Mouse (Mus musculus) WW6 (cell line): Measurements from ENCODE around the gene 1110004F10Rik.

Experiments
- DNase-seq: peaks from one replicate; pipeline ENCODE4 v3.0.0-alpha.2; 2013; ENCODE audit warnings: low read depth, low spot score

1110004F10Rik gene

GRCm38 (mm10) chr7:116137671-116138070 lies 98.5 kb downstream of the 1110004F10Rik start:
- DNase-seq = no peak

GRCm38 (mm10) chr7:116145030-116145429 lies 105.8 kb downstream of the 1110004F10Rik start:
- DNase-seq = no peak

GRCm38 (mm10) chr7:116147114-116147513 lies 107.9 kb downstream of the 1110004F10Rik start:
- no peak for DNase-seq

GRCm38 (mm10) chr7:116149568-116149967 lies 110.4 kb downstream of the 1110004F10Rik start:
- no peak for DNase-seq

DNA sequence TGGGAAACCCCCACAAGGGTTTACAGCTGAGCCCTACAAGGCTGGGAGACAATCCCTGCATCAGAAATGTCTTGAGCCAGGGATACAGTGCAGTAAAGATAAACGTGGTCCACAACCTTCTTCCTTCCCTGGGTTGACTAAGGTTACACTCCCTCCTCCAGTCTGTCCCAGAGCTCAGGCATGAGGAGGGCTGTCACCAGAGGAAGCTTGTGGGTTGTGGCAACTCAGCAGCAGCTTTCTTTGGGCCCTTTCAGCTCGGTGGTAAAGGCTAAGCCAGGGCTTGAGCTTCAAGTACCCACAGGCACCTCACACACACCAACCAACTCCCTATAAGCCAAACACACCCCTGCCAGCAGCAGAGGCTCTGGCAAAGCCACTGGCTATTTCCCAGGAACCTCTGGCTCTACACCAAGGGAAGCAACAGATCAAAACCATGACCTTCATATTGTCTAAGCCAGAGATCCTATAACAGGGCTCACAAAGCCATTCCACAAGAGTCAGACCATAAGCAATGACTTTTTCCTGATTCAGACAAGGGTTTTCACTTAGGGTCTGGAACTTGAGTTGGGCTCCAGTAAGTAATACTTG lies 114.7 kb downstream of the 1110004F10Rik start:
- DNase-seq = no peak
